Mouse (Mus musculus): ENCODE results near the gene Spcs2. TPM values are rescaled to one million over a fixed set of nuclear protein-coding genes. Genes with fewer than 3 reads are reported as not detected.

The Spcs2 gene
- polyA plus RNA-seq, 1 experiment from 2014 or later, result 318 TPM

DNA sequence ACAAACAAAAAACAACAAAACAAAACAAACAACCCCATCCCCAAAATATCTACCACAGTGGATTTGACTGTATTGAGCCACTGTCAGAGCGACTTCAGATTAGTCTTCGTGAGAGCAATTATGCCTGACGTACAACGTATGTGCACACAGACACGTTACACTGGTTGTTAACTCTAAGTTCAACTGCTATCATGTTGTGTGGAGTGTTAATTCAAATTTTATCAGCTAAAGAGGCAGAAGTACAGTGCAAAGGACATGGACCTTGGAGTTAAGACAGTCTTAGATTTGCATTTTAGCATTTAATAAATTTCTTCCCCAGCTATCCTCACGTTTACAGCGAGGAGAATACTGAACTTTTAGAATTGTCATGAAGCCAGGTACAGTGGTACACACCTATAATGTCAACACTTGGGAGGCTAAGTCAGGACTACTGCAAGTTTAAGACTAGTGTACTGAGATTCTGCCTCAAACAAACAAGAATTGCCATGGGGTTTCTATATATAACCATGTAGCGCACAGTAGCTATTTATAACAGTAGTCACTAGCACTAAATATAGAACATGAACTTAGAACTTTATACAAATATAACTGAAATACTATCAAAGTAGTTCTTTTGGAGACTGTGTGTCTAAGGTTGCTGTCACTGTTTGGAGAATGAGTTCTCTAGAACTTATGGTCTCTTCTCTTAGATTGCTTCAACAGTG is 17.6 kb downstream of the Spcs2 start:
- no peaks in the 10 kb centered on the region for H3K9me3 ChIP-seq (ENCODE audit: low read length)
- H3K27me3 ChIP-seq (replicated peaks; ENCODE audit: insufficient read depth, low read length), result no peaks in the 10 kb centered on the region
- peak; percentile 14; the same call in 1 of the 2 replicates for ATAC-seq
- peaks cover 11% of the 10 kb centered on the region for H3K36me3 ChIP-seq (ENCODE audit: insufficient read depth, low read length)
- H3K4me3 ChIP-seq (ENCODE audit: low read depth, low read length), result no peak overlapping the region
- no peak overlapping the region for H3K4me2 ChIP-seq (replicated peaks; ENCODE audit: low read depth, low read length)
- peaks cover 4% of the 10 kb centered on the region; the same call in 1 of the 2 replicates for H3K4me1 ChIP-seq (ENCODE audit: insufficient read depth, low read depth, low read length)
- no peak overlapping the region for H3K27ac ChIP-seq (ENCODE audit: low read length)
- no peak overlapping the region for H3K9ac ChIP-seq (replicated peaks; ENCODE audit: low read depth)
- DNase-seq (ENCODE audit: low spot score), result no peak
- 82% methylated on average over 8 of the region's 8 CpGs for WGBS
- no peak for TF ChIP-seq CTCF (IDR thresholded peaks at IDR 0.05)
- TF ChIP-seq EP300 (IDR thresholded peaks at IDR 0.05), result no peak

DNA sequence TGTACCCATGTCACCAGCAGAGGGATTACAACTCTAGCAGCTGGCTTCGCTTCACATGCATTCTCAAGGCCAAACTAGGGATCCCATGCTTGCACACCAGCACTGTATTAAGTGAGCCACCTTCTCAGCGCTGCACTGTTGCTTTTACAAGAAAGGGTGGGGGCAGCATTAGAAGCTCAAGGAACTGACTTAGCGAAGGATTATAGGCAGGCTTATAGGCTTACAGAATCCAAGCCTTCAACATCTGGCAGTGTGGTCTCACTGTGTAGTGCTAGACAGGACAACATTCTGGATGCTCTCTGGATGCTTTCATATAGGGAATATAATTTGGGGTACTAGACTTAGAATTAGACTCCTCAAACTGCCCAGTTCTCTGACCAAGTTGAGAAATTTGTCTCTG is 25.0 kb downstream of the Spcs2 start:
- no peaks in the 10 kb centered on the region for H3K9me3 ChIP-seq (ENCODE audit: low read length)
- H3K4me1 ChIP-seq (ENCODE audit: insufficient read depth, low read depth, low read length), result peaks cover 6% of the 10 kb centered on the region; the same call in 1 of the 2 replicates
- H3K27ac ChIP-seq (ENCODE audit: low read length), result peak overlapping the region; percentile 55
- DNase-seq (ENCODE audit: low spot score), result no peak
- H3K4me2 ChIP-seq (replicated peaks; ENCODE audit: low read depth, low read length), result no peak overlapping the region
- 71% methylated on average over 3 of the region's 3 CpGs for WGBS
- peak; percentile 32 for TF ChIP-seq CTCF (IDR thresholded peaks at IDR 0.05)
- TF ChIP-seq EP300 (IDR thresholded peaks at IDR 0.05), result no peak
- no peaks in the 10 kb centered on the region for H3K27me3 ChIP-seq (replicated peaks; ENCODE audit: insufficient read depth, low read length)
- H3K9ac ChIP-seq (replicated peaks; ENCODE audit: low read depth), result no peak overlapping the region
- ATAC-seq, result no peak
- peaks cover 6% of the 10 kb centered on the region; the same call in 1 of the 2 replicates for H3K36me3 ChIP-seq (ENCODE audit: insufficient read depth, low read length)
- H3K4me3 ChIP-seq (ENCODE audit: low read depth, low read length), result no peak overlapping the region

DNA sequence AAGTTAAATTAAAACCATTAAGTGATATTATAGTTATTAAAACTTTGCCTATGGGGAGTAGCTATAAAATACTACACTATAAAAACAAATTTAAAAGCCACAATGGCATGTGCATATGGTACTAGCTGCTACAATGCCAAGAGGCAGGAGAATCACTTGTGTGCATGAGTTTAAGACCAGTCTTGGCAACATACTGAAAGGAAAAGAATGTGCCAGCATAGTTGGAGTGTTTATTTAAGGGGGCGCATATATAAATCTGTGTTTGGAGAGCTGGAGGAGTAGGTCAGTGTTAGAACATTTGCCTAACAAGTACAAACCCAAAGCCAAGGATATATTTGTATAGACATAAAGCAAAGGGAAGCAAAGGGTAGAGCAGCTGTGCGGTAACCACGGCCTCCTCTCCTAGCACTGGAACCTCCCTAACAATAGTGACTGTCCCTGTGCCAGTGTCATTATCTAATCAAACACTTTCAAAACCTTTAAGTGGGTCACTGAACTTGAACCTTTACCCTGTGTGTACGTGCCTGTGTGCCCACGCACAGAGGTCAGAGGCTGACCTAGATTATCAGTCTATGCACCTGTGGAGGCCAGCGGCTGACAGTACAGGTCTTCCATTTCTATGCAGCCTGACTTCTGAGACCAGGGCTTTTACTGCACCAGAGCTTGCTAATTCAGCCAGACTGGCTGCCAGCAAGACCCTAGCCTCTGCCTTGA is 25.7 kb downstream of the Spcs2 start:
- peak overlapping the region; percentile 55 for H3K27ac ChIP-seq (ENCODE audit: low read length)
- no peak overlapping the region for H3K9ac ChIP-seq (replicated peaks; ENCODE audit: low read depth)

DNA sequence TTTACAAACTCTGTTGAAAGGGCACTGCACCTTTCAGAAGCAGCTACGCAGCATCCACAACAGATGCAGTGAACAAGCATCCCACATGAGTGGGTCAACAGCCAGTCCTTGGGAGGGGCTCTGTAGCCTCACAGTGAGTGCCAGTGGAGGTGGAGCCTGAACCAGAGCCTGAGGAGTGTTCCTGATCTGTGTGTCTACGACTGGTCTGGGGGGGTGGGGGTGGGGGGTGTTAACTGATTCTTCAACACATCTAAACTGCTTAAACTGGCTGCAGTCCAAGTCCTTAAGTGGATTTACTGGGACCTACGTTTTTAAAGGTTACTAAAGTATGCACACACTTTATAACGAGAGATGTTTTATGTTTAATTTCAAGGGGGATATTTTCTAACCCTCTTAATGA is 26.5 kb downstream of the Spcs2 start:
- H3K27ac ChIP-seq (ENCODE audit: low read length), result peak overlapping the region; percentile 57; the same call in 1 of the 2 replicates
- H3K9me3 ChIP-seq (ENCODE audit: low read length), result no peaks in the 10 kb centered on the region
- H3K27me3 ChIP-seq (replicated peaks; ENCODE audit: insufficient read depth, low read length), result no peaks in the 10 kb centered on the region
- H3K9ac ChIP-seq (replicated peaks; ENCODE audit: low read depth), result no peak overlapping the region
- TF ChIP-seq EP300 (IDR thresholded peaks at IDR 0.05) (no peak; the same call in 1 of the 2 replicates), CTCF (IDR thresholded peaks at IDR 0.05) (no peak)
- no peak overlapping the region for H3K4me2 ChIP-seq (replicated peaks; ENCODE audit: low read depth, low read length)
- 37% methylated on average over 4 of the region's 4 CpGs for WGBS
- ATAC-seq (peak; percentile 92), DNase-seq (ENCODE audit: low spot score) (peak; percentile 82)
- H3K36me3 ChIP-seq (ENCODE audit: insufficient read depth, low read length), result no peaks in the 10 kb centered on the region
- H3K4me1 ChIP-seq (ENCODE audit: insufficient read depth, low read depth, low read length), result peaks cover 6% of the 10 kb centered on the region; the same call in 1 of the 2 replicates
- H3K4me3 ChIP-seq (ENCODE audit: low read depth, low read length), result no peak overlapping the region

More for the DNA sequence above, 25.7 kb downstream of the Spcs2 start:
- 45% methylated on average over 6 of the region's 6 CpGs for WGBS
- H3K4me2 ChIP-seq (replicated peaks; ENCODE audit: low read depth, low read length), result no peak overlapping the region
- peaks cover 6% of the 10 kb centered on the region; the same call in 1 of the 2 replicates for H3K4me1 ChIP-seq (ENCODE audit: insufficient read depth, low read depth, low read length)
- H3K9me3 ChIP-seq (ENCODE audit: low read length), result no peaks in the 10 kb centered on the region
- DNase-seq (ENCODE audit: low spot score), result peak; percentile 91
- H3K4me3 ChIP-seq (ENCODE audit: low read depth, low read length), result no peak overlapping the region
- H3K36me3 ChIP-seq (ENCODE audit: insufficient read depth, low read length), result no peaks in the 10 kb centered on the region
- peak; percentile 88 for ATAC-seq
- TF ChIP-seq CTCF (IDR thresholded peaks at IDR 0.05) (no peak), EP300 (IDR thresholded peaks at IDR 0.05) (peak; percentile 90)
- no peaks in the 10 kb centered on the region for H3K27me3 ChIP-seq (replicated peaks; ENCODE audit: insufficient read depth, low read length)

GRCm38 (mm10) chr7:99834314-99834853 is 28.9 kb downstream of the Spcs2 start:
- Histone ChIP-seq H3K27ac (ENCODE audit: low read length) (no peak overlapping the region), H3K27me3 (replicated peaks; ENCODE audit: insufficient read depth, low read length) (no peaks in the 10 kb centered on the region), H3K36me3 (ENCODE audit: insufficient read depth, low read length) (no peaks in the 10 kb centered on the region), H3K9me3 (ENCODE audit: low read length) (no peaks in the 10 kb centered on the region), H3K4me2 (replicated peaks; ENCODE audit: low read depth, low read length) (no peak overlapping the region), H3K4me3 (ENCODE audit: low read depth, low read length) (no peak overlapping the region), H3K4me1 (ENCODE audit: insufficient read depth, low read depth, low read length) (no peaks in the 10 kb centered on the region), H3K9ac (replicated peaks; ENCODE audit: low read depth) (no peak overlapping the region)
- no peak for TF ChIP-seq CTCF (IDR thresholded peaks at IDR 0.05)
- TF ChIP-seq EP300 (IDR thresholded peaks at IDR 0.05), result no peak
- ATAC-seq (no peak), DNase-seq (ENCODE audit: low spot score) (no peak)
- WGBS, result 80% methylated on average over 5 of the region's 5 CpGs

DNA sequence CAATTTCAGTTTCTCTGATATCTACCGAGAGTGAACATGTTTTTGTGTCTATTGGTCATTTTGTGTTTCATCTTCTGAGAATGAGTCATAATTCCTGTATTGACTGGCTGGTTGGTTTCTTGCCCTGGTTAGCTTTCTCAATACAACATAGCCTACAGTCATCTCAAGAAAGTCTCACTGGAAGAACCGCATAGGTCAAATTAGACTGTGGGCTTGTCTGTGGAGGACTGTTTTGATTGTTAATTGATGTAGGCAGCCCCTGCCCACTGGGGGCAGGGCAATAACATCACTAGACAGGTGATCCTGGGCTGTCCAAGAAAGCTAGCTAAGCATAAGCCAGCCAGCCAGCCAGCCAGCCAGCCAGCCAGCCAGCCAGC is 29.4 kb downstream of the Spcs2 start:
- Histone ChIP-seq H3K4me3 (ENCODE audit: low read depth, low read length) (no peak overlapping the region), H3K4me1 (ENCODE audit: insufficient read depth, low read depth, low read length) (no peaks in the 10 kb centered on the region), H3K27me3 (replicated peaks; ENCODE audit: insufficient read depth, low read length) (no peaks in the 10 kb centered on the region), H3K9ac (replicated peaks; ENCODE audit: low read depth) (no peak overlapping the region), H3K27ac (ENCODE audit: low read length) (no peak overlapping the region), H3K9me3 (ENCODE audit: low read length) (no peaks in the 10 kb centered on the region), H3K4me2 (replicated peaks; ENCODE audit: low read depth, low read length) (no peak overlapping the region), H3K36me3 (ENCODE audit: insufficient read depth, low read length) (no peaks in the 10 kb centered on the region)
- no peak for TF ChIP-seq EP300 (IDR thresholded peaks at IDR 0.05)
- no peak for TF ChIP-seq CTCF (IDR thresholded peaks at IDR 0.05)
- 82% methylated on average over 2 of the region's 2 CpGs for WGBS
- DNase-seq (ENCODE audit: low spot score) (no peak), ATAC-seq (no peak)
